Mouse (Mus musculus): Measurements from ENCODE around the gene Olfr545.

GRCm38 (mm10) chr7:102509726-102510125, 10.4 kb upstream of the Olfr545 start:
- TF ChIP-seq CTCF (IDR thresholded peaks at IDR 0.05; ENCODE audit: low read depth) (no peak), EP300 (IDR thresholded peaks at IDR 0.05; ENCODE audit: low read depth) (no peak)

Data from liver, postnatal 0 days (tissue).